Mouse (Mus musculus): Measurements from ENCODE around the gene 1810009J06Rik.

GRCm38 (mm10) chr6:41015065-41015464, 50.5 kb downstream of the 1810009J06Rik start:
- no peak for TF ChIP-seq POLR2A (IDR thresholded peaks at IDR 0.05; ENCODE audit: control insufficient read depth, extremely low read depth, insufficient read depth, low read length, poor library complexity)
- no peak for TF ChIP-seq CTCF (IDR thresholded peaks at IDR 0.05; ENCODE audit: borderline replicate concordance, control insufficient read depth, extremely low read depth, insufficient read depth, low read length, poor library complexity)
